ENCODE assay signal across 9 mouse cellular contexts in genomic region chr12:31090882-31091640, GRCm38 (mm10). TPM values are rescaled to one million over a fixed set of nuclear protein-coding genes. Genes with fewer than 3 reads are reported as not detected.
"Had no signal": no experiment of that assay in that cellular context is flagged by ENCODE, and none has a peak within 500 bp of the region (broad histone marks: within the 10 kb centered on the region; RNA-seq: fewer than 3 reads in every experiment).

No protein-coding gene starts in this region.

- DNase-seq: kidney, postnatal 14 days; left cerebral cortex, postnatal 4 days; lung, adult 18-20 months; lung, postnatal 4 days; retina, postnatal 1 day; right cerebral cortex, postnatal 4 days; spleen, adult 18-20 months; thymus, postnatal 14 days had no signal

RNA-seq across cellular contexts. Expression of gene Fam110c, which starts 17.4 kb away (rescaled TPM):
- total RNA-seq: left cerebral cortex, adult 18-20 months; left cerebral cortex, postnatal 4 days had no signal
